Mouse (Mus musculus): Measurements from ENCODE around the gene Amn1.

The Amn1 gene

DNA sequence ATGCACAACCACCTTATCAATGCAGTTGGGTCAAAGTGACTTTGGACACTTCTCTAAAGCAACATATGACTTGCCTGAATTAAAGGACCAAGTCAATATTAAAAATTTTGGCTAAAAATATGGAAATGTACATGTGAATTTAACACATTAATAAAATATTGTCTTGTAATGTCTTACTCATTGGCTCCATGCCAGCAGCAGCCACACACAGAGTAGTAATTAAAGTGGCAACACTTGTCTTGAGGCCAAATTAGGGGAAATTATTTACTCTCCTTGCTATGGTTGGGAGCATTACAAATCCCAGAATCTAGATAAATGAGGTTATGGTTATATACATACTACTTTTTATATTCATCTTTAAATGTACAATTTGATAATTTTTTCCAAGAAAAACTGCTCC is 71.5 kb downstream of the Amn1 start:
- in situ Hi-C loops (cut with MboI, MseI): no loop called here

- in situ Hi-C loops (cut with MboI, MseI): no loop called here
Observed at GRCm38 (mm10) chr6:149108909-149109308, 79.6 kb downstream of the Amn1 start.

GRCm38 (mm10) chr6:149107615-149108014 is 80.9 kb downstream of the Amn1 start:
- in situ Hi-C loops (cut with MboI, MseI): no loop called here

Measured in T-helper 2 cell (primary cell).